Mouse (Mus musculus) liver, embryonic 14.5 days (tissue): Measurements from ENCODE around the gene Ceacam20.

Experiments used
- CTCF ChIP-seq: IDR thresholded peaks from 2 replicates; pipeline ENCODE4 v1.5.1; 2016; ENCODE audit warnings: antibody characterized with exemption, low read depth, control low read depth
- EP300 ChIP-seq: IDR thresholded peaks from 2 replicates; pipeline ENCODE4 v1.6.1; 2016; ENCODE audit warnings: antibody characterized with exemption, low read depth

GRCm38 (mm10) chr7:19925376-19925775 lies 39.8 kb upstream of the Ceacam20 start:
- no peak for TF ChIP-seq CTCF
- no peak for TF ChIP-seq EP300
